Mouse (Mus musculus) adrenal gland, postnatal 25 days (tissue): Measurements from ENCODE around the gene Sfn. TPM values are rescaled to one million over a fixed set of nuclear protein-coding genes. Genes with fewer than 3 reads are reported as not detected.

Experiments
- DNase-seq: peaks from one replicate; pipeline ENCODE4 v3.0.0; 2021; ENCODE audit warnings: mixed read lengths
- total RNA-seq: library from RNA; stranded (reverse); gene quantifications from 2 replicates; pipeline ENCODE4 v1.2.3, GENCODE M21; 2021

Sfn gene
- total RNA-seq, 1 experiment from 2014 or later: 1.7 TPM

DNA sequence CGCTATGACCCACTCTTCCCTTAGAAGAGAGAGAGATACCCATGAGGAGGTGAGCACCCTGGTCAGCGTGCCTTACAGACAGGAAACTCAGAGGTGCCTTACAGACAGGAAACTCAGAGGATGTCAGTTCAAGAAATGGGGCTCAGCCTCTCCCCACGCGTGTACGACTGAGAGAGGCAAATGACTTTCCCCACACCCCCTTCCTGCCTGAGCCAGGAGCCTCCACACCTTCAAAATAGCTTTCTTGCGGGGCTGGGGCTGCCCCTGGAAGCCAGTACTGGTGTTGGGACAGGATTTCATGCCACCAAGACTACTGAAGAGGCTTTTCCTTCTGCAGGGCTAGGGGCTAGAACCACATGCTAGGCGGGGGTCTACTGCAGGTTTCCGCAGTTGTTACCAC, 18.7 kb upstream of the Sfn start:
- no peak for DNase-seq

DNA sequence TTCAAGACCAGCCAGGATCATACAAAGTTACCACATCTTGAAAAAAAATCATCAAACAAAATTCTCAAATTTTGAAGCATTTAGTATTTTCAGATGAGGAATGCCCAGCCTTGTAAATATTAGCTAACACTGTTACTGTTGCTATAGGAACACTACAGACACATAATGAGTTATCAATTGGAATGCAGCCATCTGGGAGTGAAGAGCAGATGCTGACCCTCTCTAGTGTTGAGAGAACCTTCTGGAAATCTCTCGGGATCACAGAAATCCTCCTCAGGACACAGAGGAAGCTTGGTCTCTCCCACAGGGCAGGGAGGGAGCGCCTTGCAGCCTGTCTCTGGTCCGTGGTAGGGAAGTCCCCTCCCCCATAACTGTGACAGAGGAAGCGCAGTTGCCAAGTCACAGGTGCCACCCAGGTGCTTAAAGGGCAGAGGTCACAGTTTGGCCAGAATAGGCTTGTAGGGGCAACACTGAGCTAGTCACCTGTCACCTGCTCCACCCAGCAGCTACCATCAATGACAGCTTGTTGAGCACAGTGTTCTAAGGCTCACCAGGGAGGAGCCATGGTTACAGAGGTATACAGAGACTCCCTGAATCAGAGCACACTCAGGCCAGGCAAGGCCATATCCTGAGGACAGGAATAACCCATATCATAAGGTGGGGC, 17.6 kb upstream of the Sfn start:
- DNase-seq: no peak

DNA sequence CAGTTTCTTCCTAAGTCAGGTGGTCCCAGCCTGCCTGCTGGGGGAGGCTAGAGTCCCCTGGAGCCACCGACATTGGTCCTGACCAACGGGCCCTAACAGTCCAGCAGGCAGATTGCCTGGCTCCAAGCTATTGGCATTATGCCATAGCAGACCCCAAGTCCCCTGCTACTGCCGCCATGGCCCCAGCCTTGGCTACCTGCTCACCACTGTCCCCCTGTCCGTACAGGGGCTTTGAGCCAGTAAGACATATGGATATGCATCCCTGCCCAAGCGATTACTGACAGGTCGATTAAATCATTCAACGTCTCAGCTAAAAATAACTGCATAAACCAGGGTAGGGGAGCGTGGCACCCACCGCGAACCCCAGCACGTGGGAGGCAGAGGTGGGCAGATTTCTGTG, 16.0 kb upstream of the Sfn start:
- no peak for DNase-seq

DNA sequence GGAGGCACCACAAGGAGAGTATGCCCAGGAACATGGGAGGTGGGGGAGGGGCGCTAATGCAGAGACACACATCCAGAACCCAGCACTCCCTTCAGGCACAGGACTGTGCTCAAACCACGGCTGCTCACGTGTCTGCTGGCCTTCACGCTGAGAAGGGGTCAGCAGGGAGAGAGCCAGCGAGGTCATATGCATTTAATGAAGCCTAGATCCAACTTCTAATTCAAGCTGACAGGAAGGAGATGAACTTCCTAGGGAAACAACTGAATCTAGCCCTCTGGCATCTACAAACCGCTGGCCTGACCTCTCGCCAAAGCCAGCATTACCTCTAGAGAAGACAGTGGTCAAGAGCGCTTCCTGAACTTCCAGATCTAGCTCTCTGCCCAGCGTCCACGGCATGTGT, 13.4 kb upstream of the Sfn start:
- DNase-seq: no peak

DNA sequence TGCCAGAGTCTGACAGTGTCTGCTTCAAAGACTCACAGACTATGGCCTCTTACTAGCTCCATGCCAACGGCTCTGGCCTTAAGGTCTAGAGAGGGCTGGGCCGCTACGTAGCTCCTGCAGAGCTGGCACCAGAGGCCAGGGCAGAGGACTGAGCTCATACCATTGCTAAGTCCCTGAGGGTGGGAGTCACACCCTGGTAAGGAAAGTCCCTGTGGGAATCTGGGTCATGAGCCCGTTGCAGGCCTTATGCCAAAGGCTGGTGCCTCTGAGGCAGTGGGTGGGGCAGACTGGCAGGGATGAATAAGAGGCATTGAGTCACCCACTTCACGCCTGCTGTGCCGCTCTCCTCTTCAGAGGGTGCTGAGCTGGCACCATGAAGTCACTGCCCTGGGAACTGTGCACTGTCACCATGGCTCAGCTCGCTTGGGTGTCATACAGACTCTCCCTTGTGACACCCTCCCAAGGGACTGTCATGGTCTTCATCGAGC, 12.3 kb upstream of the Sfn start:
- peak; percentile 75 for DNase-seq

DNA sequence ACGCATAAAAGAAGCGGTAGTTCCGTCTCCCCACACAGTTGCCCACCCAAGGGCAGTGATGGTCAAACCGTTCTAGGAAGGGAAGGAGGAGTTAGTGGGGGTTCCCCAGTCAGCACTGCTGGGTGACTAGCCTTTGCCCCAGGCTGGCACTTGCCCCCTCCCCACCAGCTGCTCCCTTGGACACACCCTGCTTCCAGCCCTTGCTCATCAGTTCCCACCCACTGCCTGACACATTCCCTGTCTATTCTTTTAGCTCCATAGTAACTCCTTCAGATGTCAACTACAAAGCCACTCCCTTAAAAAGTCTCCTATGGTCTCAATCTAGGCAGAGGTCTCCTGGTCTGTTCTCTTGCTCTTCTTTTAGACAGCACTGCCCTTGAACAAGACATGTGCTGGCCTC, 11.9 kb upstream of the Sfn start:
- no peak for DNase-seq

DNA sequence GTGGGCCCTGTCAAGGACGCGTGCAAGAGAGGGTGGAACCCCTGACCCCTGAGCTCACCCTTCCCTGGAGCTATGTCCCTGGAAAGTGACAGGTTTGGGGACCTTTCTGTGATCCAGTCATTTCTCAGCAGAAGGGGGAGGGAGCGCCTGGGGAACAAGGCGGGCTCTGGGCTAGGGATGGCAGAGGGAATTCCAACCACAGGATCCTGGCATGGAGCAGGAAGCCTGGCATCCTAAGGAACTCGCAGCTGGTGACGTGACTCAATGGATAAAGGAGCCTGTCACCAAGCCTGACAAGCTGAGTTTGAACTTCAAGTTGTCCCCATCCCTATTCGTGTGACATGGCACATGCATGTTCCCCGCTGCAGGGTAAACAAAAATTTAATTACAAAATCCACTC, 11.1 kb upstream of the Sfn start:
- no peak for DNase-seq

DNA sequence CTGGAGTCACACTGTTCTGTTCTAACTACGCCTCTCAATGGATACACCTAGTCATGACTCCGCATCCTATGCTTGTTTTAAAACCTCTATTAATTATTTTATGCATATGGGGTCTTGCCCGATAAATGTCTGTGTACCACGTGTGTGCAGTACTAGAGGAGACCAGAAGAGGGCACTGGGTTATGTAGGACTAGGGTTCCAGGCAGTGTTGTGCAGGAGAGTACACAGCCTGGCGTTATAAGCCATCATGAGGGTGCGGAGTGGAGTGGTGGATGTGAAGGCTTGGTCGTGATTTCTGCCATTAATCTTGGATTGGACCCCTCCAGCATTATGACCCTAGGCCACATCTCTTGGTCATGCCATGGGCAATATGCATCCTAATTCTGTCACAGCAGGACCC, 10.4 kb upstream of the Sfn start:
- DNase-seq: no peak

DNA sequence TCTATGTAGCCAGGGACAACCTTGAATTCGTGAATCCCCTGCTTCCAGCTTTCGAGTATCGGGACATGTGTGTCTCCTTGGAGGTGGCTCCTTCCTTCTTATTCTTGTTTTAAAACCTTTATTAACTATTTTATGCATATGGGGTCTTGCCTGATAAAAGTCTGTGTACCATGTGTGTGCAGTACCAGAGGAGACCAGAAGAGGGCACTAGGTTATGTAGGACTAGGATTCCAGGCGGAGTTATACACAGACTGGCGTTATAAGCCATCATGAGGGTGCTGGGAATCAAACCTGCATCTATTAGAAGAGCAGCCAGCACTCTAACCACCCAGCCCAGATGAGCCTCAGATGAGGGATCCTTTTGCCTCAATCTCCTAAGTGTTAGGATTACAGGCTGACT, 9.8 kb upstream of the Sfn start:
- DNase-seq: no peak

DNA sequence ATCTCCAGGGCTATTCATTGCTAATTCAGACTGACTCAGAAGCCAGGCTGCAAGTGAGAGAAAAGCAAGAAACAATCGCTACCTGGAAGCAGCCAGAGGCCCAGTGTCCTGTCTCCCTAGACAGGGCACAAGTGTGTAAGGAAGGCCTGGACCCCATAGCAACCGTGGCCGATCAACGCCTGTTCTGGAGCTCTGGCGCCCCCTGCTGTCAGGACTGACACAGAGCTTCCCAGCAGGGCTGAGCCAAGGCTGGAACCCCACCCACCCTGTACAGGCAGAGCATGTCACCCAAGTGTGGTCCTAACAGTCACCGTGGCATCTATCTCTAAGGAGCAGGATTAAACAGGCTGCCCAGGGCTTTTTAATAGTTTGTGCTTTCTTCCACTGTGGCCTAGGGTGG, 7.8 kb upstream of the Sfn start:
- DNase-seq: peak; percentile 89

DNA sequence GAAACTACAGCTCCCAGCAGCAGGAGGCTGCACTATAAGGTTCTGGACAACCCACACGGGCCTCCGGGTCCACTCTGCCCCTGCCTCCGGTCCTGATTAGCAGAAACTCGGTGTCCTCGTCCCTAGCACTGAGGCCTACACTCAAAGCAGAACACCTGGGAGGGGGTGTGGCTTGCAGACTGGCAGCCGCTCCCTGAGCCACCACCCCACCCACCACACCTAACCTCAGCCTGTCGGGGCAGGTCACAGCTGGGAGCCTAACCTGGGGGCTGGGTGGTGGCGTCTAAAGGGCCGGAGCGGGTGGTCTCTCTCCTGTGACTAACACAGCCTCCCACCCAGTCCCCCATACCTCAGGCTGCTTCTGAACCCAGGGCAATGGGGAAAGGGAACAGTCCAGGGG, 5.3 kb upstream of the Sfn start:
- no peak for DNase-seq

DNA sequence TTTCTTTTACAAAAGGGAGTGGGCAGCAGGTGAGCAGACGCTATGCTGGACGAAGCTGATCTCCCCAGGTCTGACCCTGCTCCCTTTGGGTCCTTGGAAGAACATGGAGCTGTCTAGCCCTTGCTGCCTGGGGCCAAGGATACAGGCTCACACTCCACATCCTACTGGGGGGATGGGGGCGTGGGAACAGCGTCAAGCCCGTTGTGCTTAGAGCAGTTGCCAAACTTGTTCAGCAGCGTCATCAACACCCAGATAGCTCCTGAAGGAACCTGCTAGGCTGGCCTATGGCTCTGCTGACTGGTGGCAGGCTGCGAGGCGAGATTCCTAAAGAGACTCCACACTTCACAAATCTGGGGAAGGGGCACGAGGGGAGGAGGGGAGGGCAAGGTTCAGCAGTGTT, 3.4 kb upstream of the Sfn start:
- DNase-seq: no peak

DNA sequence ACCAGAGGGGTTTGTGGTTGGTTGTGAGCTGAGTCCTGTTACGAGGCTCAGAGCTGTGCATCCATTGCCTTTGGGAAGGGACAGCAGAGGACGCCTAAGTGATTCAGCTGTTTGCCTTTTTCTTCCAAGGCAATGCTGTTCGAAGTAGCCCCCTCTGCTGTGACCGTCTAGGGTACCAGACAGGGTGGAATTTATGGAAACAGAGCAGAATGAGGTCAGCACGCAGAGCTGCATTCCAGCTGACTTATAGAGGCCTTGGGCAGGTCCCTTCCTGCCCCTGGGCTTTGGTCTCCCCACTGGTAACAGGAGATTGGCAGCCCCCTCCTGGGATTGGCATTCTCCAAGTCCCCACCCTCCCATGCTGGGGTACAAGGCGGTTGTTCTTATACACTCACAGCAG, 2.9 kb upstream of the Sfn start:
- DNase-seq: no peak

DNA sequence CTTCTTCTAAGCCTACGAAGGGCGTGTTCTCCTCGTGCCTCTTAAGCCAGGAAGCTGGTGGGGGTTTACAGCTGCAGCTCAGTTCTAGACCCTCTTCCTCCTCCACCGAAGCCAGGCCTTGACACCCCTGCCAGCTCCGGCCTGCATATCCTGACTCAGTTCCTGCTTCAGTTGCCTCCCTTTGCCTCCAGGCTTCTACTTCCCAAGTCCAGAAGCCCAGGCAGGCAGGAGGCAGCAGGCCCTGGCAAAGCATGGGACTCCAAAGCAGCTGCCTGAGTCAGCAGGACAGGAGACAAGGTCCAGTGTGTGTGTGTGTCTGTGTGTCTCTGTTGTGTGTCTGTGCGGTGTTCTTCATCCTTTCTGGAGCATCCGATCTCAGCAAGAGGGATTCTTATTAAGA, 2.2 kb upstream of the Sfn start:
- DNase-seq: no peak

DNA sequence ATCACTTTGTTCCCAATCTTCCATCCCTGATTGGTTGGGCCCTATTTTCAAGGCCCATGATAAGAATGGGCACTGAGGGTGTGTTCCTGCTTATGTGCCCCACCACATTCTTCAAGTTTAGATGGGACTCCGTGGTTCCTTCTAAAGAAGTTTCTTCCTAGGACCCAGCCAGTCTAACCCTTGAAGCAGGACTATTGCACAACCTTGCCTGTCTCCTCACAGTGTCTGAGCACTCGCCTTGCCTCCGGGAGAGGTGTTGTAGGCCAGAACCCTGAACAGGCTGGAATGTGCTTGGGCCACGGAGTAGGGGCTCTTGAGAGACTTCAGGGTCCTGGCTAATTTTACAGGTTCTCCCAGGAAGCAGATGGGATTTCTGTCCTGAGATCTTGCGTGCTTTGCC, 1.1 kb upstream of the Sfn start:
- DNase-seq: no peak

DNA sequence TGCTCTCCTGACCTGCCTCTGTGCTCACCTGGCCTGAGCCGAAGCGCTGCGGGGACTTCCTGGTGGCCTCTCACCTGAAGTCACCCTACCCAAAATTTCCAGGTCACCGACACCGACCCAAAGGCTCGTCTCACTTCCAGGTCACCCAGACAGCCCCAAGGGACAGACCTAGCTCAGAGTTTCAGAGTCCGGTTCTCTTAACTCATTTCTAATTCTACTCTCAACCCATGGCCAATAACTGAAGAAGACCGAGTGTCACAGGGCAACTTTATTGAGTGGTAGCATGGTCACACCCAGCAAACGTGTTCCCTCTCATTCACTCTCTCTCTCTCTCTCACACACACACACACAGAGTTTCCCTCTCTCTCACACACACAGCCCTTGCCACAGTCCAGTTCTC, 1.7 kb downstream of the Sfn start:
- DNase-seq: no peak

DNA sequence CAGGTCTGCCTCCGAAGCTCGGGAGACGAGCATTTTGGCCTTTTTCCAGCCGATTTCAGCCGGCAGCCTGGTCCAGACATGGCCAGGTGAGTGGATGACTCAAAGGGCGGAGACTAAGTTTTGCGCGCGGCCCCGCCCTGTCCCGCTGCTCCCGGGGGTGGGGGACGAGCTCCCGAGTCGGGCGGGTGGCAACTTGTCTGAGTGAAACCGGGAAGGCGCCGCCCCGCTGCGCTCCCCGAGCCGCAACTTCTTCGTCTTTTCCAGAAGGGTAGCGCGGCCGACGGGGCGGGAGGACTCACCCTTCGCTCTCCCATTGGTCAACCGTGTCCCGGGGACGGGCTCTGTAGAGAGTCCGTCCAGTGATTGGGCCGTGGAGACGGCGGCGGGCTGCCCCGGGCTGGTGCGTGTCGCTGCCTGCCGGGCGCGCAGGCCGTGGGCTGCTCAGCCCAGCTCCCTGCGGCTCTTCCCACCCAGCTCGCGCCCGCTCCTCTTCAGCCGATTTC, 2.3 kb downstream of the Sfn start:
- DNase-seq: peak; percentile 95

DNA sequence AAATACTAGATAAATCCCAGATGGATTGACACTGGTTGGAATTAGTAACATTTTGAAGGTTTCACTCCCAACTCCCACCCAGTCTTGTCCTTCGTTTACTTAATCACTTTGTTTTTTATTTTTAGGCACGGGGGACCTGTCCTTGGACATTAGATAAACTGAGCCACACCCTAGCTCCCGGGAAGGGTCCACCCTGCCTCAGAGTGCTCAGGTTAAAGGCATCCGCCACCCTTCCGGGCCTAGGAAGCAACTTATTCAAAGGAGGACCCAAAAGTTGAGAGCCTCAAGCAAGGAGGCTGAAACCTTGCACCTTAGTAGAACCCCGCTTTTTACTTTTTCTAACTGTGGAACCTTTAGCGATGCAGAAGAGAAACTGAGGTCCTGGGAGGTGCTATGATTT, 2.9 kb downstream of the Sfn start:
- no peak for DNase-seq

DNA sequence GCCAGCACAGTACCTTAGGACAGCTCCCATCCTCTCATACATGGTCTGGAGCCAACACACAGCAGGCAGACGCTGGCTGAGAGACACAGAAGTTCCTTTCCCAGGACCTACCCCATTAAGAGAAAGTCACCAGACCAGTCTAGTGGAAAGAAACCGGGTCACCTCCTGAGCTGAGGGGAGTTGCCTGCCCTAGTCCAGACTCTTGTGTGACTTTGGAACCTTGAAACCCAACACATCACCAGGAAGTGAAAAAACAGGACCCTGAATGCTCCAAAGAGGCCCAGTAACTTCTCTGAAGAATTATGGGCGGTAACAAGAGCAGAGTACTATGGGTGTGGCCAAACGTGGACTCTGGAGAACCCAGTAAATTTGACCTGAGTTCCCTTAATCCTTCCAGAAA, 3.4 kb downstream of the Sfn start:
- DNase-seq: no peak

DNA sequence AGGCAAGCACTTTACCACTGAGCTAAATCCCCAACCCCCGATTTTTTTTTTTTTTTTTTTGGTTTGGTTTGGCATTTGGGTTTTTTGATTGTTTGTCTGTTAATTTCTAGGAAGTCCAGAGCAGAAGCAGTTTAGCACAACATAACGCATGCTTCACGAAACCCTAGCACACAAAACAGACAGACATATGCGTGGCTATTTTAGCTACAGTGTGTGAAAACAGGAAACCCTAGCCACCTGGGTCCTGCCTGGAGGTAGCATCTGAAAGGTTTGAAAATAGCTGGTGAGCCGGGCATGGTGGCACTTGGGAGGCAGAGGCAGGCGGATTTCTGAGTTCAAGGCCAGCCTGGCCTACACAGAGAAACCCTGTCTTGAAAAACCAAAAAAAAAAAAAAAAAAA, 5.9 kb downstream of the Sfn start:
- DNase-seq: no peak

DNA sequence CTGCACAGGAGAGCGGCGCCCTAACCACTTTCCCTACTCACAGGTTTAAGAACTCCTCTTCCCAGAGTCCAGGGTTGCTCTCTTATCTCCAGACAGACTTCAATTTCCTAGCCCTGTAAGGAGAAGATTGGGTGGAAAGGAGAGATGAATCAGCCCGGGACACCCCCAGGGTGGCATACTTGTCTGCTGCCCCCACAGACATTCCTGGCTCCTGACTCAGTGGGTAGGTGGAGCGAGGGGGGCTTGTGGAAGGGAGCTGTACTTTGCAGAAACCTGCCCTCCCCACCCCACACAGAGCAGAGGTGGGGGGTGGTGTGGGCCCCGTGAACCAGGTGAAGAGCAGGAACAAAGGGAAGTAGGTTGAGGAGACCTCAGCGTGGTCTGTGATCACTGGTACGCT, 6.4 kb downstream of the Sfn start:
- no peak for DNase-seq

DNA sequence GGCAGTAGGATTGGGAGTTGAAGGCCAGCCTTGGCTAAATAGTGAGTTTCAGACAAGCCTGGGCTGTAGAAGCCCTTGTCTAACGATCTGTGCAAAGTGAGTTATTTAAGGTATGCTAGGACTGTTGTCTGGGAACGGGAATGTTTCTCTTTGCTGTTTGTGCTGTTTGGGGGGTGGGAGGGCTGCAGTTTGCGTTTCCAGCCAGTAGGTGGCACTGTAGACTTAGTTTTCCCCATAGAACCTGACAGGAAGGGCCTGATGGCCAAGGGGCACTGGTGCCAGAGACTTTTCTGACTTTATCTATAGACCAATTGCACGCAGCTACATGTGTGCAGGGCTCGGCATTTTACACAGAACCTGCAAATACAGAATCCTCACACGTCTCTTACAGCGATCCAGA, 9.4 kb downstream of the Sfn start:
- DNase-seq: peak; percentile 61

DNA sequence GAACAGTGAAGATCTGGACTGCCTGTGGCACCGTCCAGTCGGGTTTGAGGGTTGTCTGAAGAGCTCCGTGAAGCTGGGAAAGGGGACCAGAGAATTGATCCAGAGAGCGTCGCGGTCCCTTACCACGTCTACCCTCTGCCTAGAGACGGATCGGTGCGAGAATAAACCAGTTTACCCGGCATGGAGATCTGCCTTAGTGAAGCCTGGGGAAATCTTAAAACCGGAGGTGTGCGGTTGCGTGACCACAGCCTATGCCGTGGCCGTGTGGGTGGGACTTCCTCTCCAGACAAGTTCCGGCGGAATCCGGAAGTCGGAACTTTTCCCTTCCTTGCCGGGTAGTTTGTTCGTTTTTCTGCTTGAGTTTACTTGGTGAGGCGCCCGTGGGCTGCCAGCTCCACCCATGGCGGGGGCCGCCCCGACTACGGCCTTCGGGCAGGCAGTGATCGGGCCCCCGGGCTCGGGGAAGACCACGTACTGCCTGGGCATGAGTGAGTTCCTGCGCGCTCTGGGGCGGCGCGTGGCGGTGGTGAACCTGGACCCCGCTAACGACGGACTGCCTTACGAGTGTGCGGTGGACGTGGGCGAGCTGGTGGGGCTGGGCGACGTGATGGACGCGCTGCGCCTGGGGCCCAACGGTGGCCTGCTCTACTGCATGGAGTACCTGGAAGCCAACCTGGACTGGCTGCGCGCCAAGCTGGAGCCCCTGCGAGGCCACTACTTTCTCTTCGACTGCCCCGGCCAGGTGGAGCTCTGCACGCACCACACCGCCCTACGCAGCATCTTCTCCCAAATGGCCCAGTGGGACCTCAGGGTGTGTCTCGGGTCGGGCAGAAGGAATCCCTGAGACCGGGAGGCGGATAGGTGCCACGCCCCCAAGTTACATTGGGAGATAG, 17.7 kb downstream of the Sfn start, which contains the start of gene Gpn2:
TSS of gene Gpn2 (plus strand) at position 304 of the 893 bp plus-strand sequence.
- DNase-seq: peak; percentile 83

DNA sequence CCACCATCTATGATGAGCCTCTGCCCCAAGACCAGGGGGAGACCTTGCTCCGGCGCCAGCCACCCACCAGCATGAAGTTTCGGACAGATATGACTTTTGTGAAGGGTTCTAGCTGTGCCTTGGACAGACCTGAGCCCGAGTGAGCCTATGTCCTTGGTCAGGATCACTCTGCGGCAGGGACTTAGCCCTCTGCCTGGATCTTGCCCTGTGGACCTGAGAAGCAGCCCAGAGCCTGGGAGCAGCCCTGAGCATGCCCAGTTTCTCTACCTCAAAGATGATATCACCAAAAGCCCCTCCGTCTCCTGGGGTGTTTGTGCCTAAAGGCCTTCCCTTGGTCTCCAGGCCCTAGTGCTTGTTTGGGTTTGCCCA, 18.3 kb downstream of the Sfn start:
- DNase-seq: no peak
